14 mouse cellular contexts compared by ENCODE assay signal in the genomic region with DNA sequence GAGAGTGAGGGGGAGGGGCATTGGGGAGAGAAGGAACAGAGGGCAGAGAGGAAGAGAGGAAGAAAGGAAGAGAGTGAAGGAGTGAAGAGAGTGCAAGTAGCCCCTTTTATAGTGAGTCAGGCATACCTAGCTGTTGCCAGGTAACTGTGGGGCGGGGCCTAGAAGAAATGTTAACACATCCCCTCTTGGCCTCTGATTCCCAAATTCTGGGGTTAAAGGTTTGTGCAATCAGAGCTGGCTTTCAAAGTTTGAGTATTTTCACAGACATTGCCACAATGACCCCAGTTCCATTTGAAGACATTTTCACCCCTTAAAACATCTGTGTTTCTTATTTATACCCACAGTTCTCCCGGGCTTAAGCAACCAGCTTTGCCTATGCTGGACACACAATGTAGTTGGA.
"Had no signal": no experiment of that assay in that cellular context is flagged by ENCODE, and none has a peak within 500 bp of the region (broad histone marks: within the 10 kb centered on the region; RNA-seq: fewer than 3 reads in every experiment).

No protein-coding gene starts in this region.

- DNase-seq: lung, adult 2 months; lung, postnatal 10 days; lung, postnatal 4 days; midbrain, embryonic 14.5 days; right cerebral cortex, postnatal 14 days; thymus, adult 2 months; thymus, postnatal 25 days; thymus, postnatal 4 days had no signal

- H3K4me1 ChIP-seq: midbrain, embryonic 10.5 days; neural tube, embryonic 12.5 days had no signal

- ATAC-seq: midbrain, embryonic 16.5 days had no signal

- H3K9me3 ChIP-seq: lung, embryonic 15.5 days; midbrain, embryonic 10.5 days; neural tube, embryonic 12.5 days; stomach, embryonic 15.5 days had no signal

- H3K4me2 ChIP-seq: lung, embryonic 15.5 days; neural tube, embryonic 12.5 days; stomach, embryonic 15.5 days had no signal

- H3K36me3 ChIP-seq: lung, embryonic 15.5 days; midbrain, embryonic 10.5 days; neural tube, embryonic 12.5 days; stomach, embryonic 15.5 days had no signal

- H3K4me3 ChIP-seq: lung, embryonic 15.5 days; midbrain, embryonic 10.5 days; myocyte; neural tube, embryonic 12.5 days; stomach, embryonic 15.5 days had no signal

- H3K27me3 ChIP-seq: lung, embryonic 15.5 days; neural tube, embryonic 12.5 days; stomach, embryonic 15.5 days had no signal

- H3K27ac ChIP-seq: lung, embryonic 15.5 days; midbrain, embryonic 10.5 days; neural tube, embryonic 12.5 days; stomach, embryonic 15.5 days had no signal

- H3K9ac ChIP-seq: lung, embryonic 15.5 days; neural tube, embryonic 12.5 days; stomach, embryonic 15.5 days had no signal
